Mouse (Mus musculus): ENCODE data around the gene Prss53.

GRCm38 (mm10) chr7:127915293-127915692 lies 24.5 kb upstream of the Prss53 start:
- TF ChIP-seq CTCF (IDR thresholded peaks at IDR 0.05; ENCODE audit: low read depth, low read length): no peak
- TF ChIP-seq POLR2A (IDR thresholded peaks at IDR 0.05; ENCODE audit: borderline replicate concordance, low read depth, low read length): no peak
